Mouse (Mus musculus) ES-E14 (cell line): ENCODE data around the gene Lrp5. TPM values are rescaled to one million over a fixed set of nuclear protein-coding genes. Genes with fewer than 3 reads are reported as not detected.

Experiments used
- DNase-seq: peaks from one replicate; pipeline ENCODE4 v3.0.0-alpha.2; 2013; ENCODE audit warnings: low read depth, low spot score
- H3K27ac ChIP-seq: 2 replicates; pipeline ENCODE4 v1.5.1; 2012; ENCODE audit warnings: low read depth, mild to moderate bottlenecking, low read length, moderate library complexity, mixed read lengths; ENCODE audit not compliant: poor library complexity, insufficient read depth, severe bottlenecking
- H3K36me3 ChIP-seq: 2 replicates; pipeline ENCODE4 v1.6.1; 2012; ENCODE audit warnings: mild to moderate bottlenecking, low read length, moderate library complexity, mixed read lengths; ENCODE audit not compliant: control insufficient read depth, poor library complexity, insufficient read depth, severe bottlenecking
- H3K4me1 ChIP-seq, 2 experiments: fragments of 150-350 bp in 1 of 2; sonication (generic) in 1 of 2; 2 replicates each; pipeline ENCODE4 v1.6.1; 2012; ENCODE audit warnings: low read length in 2 of 2, mild to moderate bottlenecking in 1 of 2, mixed read lengths in 1 of 2; ENCODE audit not compliant: control insufficient read depth in 2 of 2, insufficient read depth in 2 of 2, poor library complexity in 1 of 2
- H3K4me3 ChIP-seq, 2 experiments: fragments of 150-350 bp in 1 of 2; sonication (generic) in 1 of 2; 2 replicates each; pipeline ENCODE4 v1.5.1; 2012; ENCODE audit warnings: low read length in 2 of 2, low read depth in 1 of 2, mild to moderate bottlenecking in 1 of 2, mixed read lengths in 1 of 2; ENCODE audit not compliant: insufficient read depth in 1 of 2, poor library complexity in 1 of 2, severe bottlenecking in 1 of 2
- H3K9ac ChIP-seq: 2 replicates; pipeline ENCODE4 v1.6.1; 2012; ENCODE audit warnings: low read depth, mild to moderate bottlenecking, low read length, mixed read lengths; ENCODE audit not compliant: poor library complexity, insufficient read depth, severe bottlenecking
- H3K9me3 ChIP-seq: fragments of 150-350 bp; sonication (generic); 2 replicates; pipeline ENCODE4 v1.6.1; 2012; ENCODE audit warnings: low read depth, mild to moderate bottlenecking, low read length; ENCODE audit not compliant: control insufficient read depth, insufficient read depth
- CHD2 ChIP-seq: IDR thresholded peaks from 2 replicates; pipeline ENCODE4 v1.6.1; 2014; ENCODE audit warnings: mild to moderate bottlenecking, low read depth, low read length, inconsistent platforms
- HCFC1 ChIP-seq: IDR thresholded peaks from 2 replicates; pipeline ENCODE4 v1.6.1; 2012; ENCODE audit warnings: low read length, inconsistent platforms, borderline replicate concordance; ENCODE audit not compliant: insufficient read depth
- MAFK ChIP-seq: IDR thresholded peaks from 2 replicates; pipeline ENCODE4 v1.6.1; 2014; ENCODE audit warnings: mild to moderate bottlenecking, low read depth, low read length, inconsistent platforms; ENCODE audit not compliant: insufficient read depth
- ZC3H11A ChIP-seq: IDR thresholded peaks from 2 replicates; pipeline ENCODE4 v1.6.1; 2012; ENCODE audit warnings: low read depth, mild to moderate bottlenecking, inconsistent platforms, low read length, borderline replicate concordance
- ZNF384 ChIP-seq: IDR thresholded peaks from 2 replicates; pipeline ENCODE4 v1.6.1; 2012; ENCODE audit warnings: low read depth, low read length, inconsistent platforms
- in situ Hi-C, 2 experiments: fragments of 600-800 bp; cut with MboI; formaldehyde crosslinking; loops; one replicate each; pipeline ENCODE4 v1.15.1; 2025; ENCODE audit warnings: low sequenced_read_pairs in 2 of 2, inconsistent platforms in 1 of 2; ENCODE audit not compliant: unreplicated experiment in 2 of 2
- total RNA-seq: library from RNA; depleted of rRNA; stranded (reverse); fragments of 300-350 nt; gene quantifications from 2 replicates; pipeline ENCODE4 v1.2.3, GENCODE M21; 2012

Lrp5 gene
- total RNA-seq, 1 experiment, result 46.1 TPM

DNA sequence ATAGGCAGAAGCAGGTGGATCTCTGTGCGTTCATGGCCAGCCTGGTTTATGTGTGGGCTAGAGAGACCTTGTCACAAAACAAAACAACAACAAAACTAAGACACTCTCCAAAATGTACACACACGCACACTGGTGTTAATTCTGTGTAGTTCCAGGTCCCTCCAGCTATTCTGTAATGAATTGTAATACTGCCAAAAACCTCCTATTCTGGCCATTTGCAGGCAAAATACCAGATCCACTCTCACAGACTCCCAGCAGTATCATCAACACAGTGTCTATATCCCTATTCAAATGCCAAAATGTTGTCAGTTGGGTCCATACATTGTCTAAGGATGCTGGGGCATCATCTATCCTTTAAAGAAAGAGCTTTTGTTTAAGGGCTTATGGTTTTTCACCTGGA, 141.4 kb downstream of the Lrp5 start:
- Histone ChIP-seq H3K27ac (no peak overlapping the region), H3K4me1 (peaks cover 2% of the 10 kb centered on the region in 2 experiments; a peak in 1 of 4 replicates), H3K36me3 (no peaks in the 10 kb centered on the region; the same call in 1 of the 2 replicates), H3K9me3 (no peaks in the 10 kb centered on the region), H3K9ac (no peak overlapping the region), H3K4me3 (no peak overlapping the region)
- in situ Hi-C loops, result no loop called here
- DNase-seq, result no peak
- TF ChIP-seq ZC3H11A (no peak), ZNF384 (no peak), HCFC1 (no peak), MAFK (no peak), CHD2 (no peak)

- Histone ChIP-seq H3K27ac (no peak overlapping the region), H3K9ac (no peak overlapping the region), H3K36me3 (no peaks in the 10 kb centered on the region; the same call in 1 of the 2 replicates), H3K9me3 (no peaks in the 10 kb centered on the region), H3K4me1 (peaks cover 2% of the 10 kb centered on the region in 2 experiments; a peak in 1 of 4 replicates), H3K4me3 (no peak overlapping the region)
- in situ Hi-C loops, result no loop called here
- no peak for DNase-seq
- no peak for TF ChIP-seq HCFC1
- no peak for TF ChIP-seq ZC3H11A
Observed at GRCm38 (mm10) chr19:3542591-3542990, 143.8 kb downstream of the Lrp5 start.

DNA sequence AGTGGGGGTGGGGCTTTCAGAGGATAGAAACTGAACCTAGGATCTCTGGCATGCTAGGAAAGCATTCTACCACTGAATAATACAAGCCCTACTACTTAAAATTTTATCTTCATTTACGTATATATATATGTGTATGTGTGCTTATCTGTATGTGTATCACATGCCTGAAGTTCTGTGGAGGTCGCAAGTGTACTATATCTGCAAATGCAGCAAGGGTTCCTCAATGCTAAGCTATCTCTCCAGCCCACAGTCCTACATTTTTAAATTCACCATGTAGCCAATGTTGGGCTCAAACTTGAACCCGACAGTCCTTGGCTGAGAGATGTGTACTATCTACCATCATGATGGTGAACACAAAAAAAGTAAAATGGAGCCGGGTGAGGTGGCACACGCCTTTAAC, 145.4 kb downstream of the Lrp5 start:
- Histone ChIP-seq H3K9ac (no peak overlapping the region), H3K9me3 (no peaks in the 10 kb centered on the region)

GRCm38 (mm10) chr19:3540254-3540653, 146.1 kb downstream of the Lrp5 start:
- H3K9ac ChIP-seq, result no peak overlapping the region
- in situ Hi-C loops, result no loop called here
- no peak for DNase-seq
- no peaks in the 10 kb centered on the region for H3K9me3 ChIP-seq
- TF ChIP-seq MAFK (no peak), CHD2 (no peak), ZC3H11A (no peak), HCFC1 (no peak), ZNF384 (no peak)
- H3K27ac ChIP-seq, result no peak overlapping the region
- H3K4me3 ChIP-seq, result no peak overlapping the region
- H3K36me3 ChIP-seq, result no peaks in the 10 kb centered on the region
- peaks cover 0 to 2% of the 10 kb centered on the region in 2 experiments; a peak in 1 of 4 replicates for H3K4me1 ChIP-seq

More for the DNA sequence above, 145.4 kb downstream of the Lrp5 start:
- no peak overlapping the region for H3K27ac ChIP-seq
- DNase-seq, result no peak
- TF ChIP-seq CHD2 (no peak), ZC3H11A (no peak), MAFK (no peak), ZNF384 (no peak), HCFC1 (no peak)
- in situ Hi-C loops, result no loop called here
- H3K36me3 ChIP-seq, result no peaks in the 10 kb centered on the region
- no peak overlapping the region for H3K4me3 ChIP-seq
- H3K4me1 ChIP-seq, result peaks cover 0 to 2% of the 10 kb centered on the region in 2 experiments; a peak in 2 of 4 replicates

DNA sequence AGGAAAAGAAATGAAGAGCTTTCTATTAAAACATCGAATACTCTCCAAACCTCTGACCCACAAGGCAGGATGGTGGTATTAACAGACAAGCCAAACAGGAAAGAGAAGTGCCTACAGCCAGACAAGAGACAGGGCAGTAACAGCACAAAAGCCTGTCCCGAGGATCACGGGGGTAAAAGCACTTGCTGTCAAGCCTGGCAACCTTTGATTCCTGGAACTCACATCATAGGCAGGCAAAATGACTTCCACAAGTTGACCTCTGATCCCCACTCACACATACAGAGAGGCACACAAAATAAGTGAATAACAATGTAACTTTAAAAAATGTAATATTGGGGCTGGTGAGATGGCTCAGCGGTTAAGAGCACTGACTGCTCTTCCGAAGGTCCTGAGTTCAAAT, 146.9 kb downstream of the Lrp5 start:
- no peak overlapping the region for H3K9ac ChIP-seq
- H3K36me3 ChIP-seq, result no peaks in the 10 kb centered on the region
- no peak for DNase-seq
- peaks cover 0 to 4% of the 10 kb centered on the region in 2 experiments; a peak in 1 of 4 replicates for H3K4me1 ChIP-seq
- in situ Hi-C loops, result no loop called here
- no peak overlapping the region for H3K4me3 ChIP-seq
- no peak for TF ChIP-seq CHD2
- no peaks in the 10 kb centered on the region for H3K9me3 ChIP-seq
- H3K27ac ChIP-seq, result no peak overlapping the region
